Mouse (Mus musculus): ENCODE data around the gene Ap3d1.

Gene Ap3d1

GRCm38 (mm10) chr10:80679556-80680259 is 62.4 kb downstream of the Ap3d1 start:
- no peak for DNase-seq

GRCm38 (mm10) chr10:80678601-80679377 is 63.3 kb downstream of the Ap3d1 start:
- peak; percentile 77 for DNase-seq

GRCm38 (mm10) chr10:80677942-80678436 is 64.1 kb downstream of the Ap3d1 start, which contains the start of gene Mknk2:
Gene Mknk2 (minus strand): TSS chr10:80678112.
- peak; percentile 98 for DNase-seq

DNA sequence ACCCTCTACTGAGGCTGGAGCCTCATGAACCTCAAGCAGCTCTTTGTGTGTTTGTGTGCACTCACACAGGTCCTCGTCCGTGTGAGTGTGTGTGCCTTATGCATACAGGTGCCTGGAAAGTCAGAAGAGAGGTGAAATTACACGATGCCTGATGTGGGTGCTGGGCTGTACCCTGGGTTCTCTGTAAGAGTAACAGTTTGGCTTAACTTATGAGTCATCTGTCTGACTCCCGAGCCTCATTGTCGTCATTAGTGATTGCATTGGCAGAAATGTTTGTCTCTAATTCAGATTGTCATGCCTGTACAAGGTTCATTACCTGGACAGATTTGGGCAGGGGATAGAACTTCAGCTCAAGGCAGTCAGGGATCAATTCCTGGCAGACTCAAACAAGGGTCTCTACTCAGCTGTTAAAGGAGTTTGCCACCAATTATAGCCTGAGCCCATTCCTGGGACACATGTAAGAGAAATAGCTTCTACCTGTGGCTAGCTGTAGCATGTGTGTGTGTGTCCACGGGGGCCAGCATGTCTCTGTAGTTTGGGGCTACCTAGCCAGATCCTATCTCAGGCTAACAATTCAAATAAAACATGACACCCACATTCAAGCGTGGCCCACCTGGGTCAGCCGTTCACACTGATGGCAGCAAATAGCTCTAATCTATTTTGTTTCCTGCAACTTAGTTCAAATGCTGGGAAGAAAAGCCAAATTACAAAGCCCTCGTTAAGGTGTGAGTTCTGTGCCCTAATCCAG is 64.8 kb downstream of the Ap3d1 start:
- no peak for DNase-seq

GRCm38 (mm10) chr10:80676198-80676928 is 65.7 kb downstream of the Ap3d1 start:
- DNase-seq, result peak; percentile 100

- no peak for DNase-seq
Measured at GRCm38 (mm10) chr10:80675405-80676197, 66.5 kb downstream of the Ap3d1 start.

- no peak for DNase-seq
Measured at GRCm38 (mm10) chr10:80674851-80675404, 67.1 kb downstream of the Ap3d1 start.

DNA sequence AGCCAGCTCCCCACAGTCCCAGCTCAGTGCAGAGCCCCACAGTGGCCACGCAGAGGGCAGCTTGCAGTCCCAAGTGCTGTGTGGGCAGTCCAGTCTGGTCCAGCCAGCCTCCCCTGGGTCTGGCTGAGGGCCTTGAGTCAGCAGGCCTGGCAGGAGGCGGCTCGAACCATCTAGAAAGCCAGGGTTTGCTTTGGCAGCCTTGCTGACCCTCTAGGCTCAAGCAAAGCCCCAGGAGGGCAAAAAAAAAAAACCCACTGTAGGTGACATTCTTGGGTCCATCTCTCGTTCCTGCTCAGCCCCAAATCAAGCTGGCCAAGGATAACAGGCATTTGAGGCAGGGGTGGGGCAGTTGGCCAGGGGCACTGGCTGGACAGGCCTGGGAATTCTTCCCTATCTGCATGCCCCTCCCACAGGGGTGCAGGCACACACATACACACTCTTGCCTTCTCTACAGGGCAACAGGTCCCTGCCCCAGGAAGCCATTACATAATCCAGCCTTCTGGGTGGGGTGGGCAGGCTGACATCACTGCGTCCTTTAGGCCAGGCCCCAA is 67.8 kb downstream of the Ap3d1 start:
- DNase-seq, result peak; percentile 69

DNA sequence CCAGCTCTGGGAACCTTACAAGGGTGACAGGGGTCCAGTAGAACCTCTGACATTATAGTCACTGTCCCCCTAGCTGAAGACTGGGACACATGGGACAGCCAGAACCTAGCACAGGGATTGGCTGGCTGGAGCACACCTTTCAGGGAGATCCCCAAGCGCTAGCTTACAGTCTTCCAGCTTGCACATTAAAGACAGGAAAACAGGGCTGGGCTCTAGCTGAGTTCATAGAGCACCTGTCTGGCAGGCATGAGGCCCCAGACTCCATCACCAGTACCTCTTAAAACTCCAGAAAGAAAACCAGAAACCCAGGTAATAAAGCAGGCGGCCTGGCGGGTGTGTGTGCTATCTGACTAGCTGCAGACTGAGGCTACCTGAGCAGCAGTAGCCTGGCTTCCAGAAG is 68.4 kb downstream of the Ap3d1 start:
- no peak for DNase-seq

- no peak for DNase-seq
Measured at GRCm38 (mm10) chr10:80671936-80672690, 70.0 kb downstream of the Ap3d1 start.

DNA sequence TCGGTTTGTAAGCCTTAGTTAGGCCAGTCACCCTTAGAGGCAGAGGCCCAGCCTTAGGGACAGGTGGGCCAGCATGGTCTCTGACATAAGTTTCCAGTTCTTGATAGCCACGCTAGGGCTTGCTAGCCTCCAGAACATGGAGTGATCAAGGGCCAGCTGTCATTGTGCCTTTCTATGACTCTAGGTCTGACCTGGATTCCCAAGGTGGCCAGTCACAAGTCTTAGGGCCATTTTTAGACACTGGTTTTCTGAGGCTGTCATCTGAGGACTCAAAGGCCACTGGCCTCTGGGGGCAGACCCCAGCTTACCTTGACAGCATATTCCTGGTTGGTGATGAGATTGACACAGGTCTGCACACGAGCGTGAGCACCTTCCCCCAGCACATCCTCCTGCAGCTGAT is 70.8 kb downstream of the Ap3d1 start:
- DNase-seq, result no peak

GRCm38 (mm10) chr10:80670531-80670930 is 71.5 kb downstream of the Ap3d1 start:
- no peak for DNase-seq

DNA sequence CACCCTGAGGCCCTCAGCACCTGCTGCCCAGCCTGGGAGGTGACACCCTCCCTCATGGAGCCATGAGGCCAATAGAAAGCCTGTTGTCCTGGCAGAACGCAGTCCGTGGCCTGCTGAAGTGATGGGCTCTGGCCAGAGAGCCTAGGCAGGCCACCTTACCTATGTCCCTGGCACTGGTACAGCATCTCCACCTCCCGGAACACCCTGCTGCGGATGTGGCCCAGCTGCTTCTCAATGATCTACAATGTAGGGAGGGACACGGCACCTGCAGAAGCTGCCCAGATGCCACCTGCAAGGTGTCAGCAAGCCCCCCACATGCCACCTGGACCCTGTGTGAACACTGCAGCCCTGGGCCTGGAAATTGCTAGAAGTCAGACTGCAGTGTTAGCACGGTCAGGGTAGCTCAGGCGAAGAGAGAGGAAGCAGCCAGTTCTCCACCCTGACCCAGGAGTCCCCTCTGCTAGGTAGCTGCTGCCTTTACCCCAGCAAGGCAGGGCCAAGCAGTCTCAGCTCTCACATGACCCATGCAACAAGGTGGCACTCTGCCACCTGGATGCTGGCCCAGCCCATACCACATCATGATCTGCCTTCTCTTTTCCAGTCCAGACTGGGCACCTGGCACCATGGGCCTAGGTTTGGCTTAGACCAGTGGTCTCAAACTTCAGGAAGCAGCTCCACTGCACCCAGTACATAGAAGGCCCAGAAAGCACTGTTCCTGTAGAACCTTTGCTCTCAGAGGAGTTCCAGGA is 72.2 kb downstream of the Ap3d1 start:
- DNase-seq, result peak; percentile 96

DNA sequence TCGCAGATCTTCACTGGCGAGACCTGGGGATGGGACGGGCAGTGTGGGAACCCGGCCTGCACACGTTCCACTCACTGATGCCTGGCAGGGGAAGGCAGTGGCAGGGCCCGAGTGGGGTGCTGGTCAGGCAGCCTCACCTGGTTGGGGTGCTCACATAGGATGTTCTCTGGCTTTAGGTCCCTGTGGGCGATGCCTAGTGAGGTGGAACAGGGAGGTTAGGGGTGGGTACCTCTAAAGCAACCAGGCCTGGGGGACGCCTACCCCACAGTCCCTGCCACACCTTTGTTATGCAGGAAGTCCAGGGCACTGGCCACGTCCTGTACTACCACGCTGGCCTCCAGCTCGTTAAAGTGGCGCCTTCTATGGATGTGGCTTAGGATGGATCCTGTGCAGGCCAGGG is 73.0 kb downstream of the Ap3d1 start:
- DNase-seq, result no peak

GRCm38 (mm10) chr10:80668614-80669013 is 73.5 kb downstream of the Ap3d1 start:
- peak; percentile 48 for DNase-seq

- DNase-seq, result no peak
Measured at GRCm38 (mm10) chr10:80666837-80667412, 75.1 kb downstream of the Ap3d1 start.

DNA sequence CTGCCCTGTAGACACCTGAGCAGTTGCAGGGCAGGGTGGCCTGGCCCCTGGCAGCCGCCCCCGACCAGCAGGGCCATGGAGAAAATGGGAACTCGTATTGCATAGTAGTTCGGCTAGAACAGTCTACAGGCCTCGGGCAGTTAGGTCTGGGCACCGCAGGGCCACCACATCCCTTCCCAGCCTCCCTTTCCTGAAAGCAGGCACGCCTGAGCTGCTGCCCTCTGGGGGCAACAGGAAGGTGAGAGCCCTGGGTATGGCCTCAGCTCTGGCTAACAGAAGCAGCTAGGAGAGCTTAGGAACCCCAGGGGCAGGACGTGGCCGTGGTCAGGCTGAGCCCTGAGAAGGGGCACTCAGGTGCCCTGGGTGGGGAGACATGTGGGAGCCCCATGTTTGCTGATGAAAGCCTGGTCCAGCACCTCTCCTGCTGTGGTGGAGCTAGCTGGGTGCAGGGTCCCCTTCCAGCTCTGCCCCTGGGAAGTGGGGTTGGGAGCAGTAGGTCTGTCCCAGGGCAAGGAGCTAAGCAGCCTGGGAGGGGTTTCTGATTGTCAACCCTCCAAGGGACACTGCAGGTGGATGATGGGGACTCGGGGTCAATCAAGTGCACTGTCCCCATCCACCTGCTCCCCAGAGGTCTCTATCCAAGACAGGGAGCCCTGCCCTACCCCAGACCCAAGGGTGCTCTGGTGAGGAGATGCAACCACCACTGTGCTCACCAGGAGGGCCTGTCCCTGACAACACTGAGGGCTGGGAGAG is 75.9 kb downstream of the Ap3d1 start:
- DNase-seq, result peak; percentile 44

DNA sequence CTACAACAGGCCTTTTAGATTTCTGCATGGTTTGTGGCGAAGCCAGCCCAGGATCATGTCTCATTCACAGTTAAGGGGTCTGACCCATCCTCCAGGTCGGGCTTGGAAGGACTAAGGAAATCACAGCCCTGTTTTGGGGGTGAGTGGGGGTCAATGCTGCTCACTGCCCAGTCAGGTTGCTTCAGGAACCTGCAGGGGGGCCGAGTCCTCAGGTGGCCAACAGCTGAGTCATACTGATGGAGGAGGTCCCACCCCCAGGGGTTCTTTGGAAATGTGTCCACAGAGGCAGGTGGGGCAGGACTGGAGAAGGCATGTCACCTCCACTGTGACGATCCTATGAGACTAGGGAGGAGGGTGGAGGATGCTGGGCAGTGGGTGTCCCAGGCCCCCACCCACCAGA is 76.6 kb downstream of the Ap3d1 start:
- peak; percentile 46 for DNase-seq
